Mouse (Mus musculus): Measurements from ENCODE around the gene Hs2st1.

Hs2st1 gene

DNA sequence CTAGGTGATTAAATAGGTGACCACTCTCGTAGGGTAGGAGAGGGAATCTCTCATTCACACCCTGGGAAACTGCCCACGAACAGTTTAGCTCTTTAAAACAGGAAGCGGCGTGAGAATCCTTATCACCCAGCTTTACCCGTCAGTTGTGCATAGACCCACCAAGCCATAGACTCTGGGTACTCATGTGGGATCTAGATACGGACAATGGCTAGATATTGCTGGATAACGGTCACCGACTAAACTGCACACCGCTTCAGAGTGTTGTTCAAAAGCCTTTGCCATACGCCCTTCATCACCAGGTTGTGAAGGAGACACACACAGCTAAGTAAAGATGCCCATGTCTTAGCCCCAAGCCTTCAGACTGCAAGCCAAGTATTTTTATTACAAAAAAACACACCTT, 185.3 kb downstream of the Hs2st1 start:
- DNase-seq (ENCODE audit: low spot score), result no peak

DNA sequence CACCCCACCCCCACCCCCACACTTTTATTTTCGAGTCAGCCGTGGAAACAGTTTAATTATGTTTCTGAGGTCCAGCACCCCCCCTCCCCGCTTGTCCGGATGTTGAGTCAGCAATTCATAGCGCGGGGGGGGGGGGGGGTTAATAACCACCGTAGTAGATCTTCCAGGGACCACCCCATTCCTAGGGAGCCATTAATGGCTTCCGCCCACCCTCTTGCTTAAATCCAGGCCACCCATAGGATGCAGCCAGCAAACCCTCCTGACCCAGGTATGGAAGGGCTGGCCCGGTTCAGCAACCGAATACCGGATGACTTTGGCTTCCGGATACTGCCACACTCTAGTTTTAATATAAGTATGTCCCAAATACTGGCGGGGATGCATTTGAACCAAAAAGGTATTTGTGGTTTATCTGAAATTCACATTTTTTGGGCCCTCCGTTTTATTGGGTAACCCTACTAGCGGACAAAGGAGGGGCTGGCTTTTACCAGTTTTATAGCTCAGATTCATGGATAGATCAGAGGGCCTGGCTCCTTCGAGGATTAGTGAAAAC, 188.5 kb downstream of the Hs2st1 start:
- no peak for DNase-seq (ENCODE audit: low spot score)

DNA sequence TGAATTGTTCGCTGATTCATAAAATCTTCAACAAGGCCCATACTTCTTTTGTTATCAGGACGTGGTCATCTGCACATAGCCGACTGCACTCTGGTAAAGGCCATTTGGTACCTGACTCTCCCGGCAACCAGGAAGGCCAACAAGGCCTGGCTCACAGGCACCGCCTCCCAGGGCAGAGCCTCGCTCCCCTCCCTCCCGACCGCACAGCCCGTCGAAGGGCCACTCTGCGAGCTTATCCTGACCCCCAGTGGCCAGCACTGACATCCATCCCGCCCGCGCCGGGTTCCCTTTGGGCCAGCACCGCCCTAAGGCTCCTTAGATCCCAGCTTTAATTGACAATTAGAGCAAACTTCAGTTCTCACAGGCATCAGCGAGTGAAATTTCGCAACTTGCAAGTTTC, 189.1 kb downstream of the Hs2st1 start:
- no peak for DNase-seq (ENCODE audit: low spot score)

DNA sequence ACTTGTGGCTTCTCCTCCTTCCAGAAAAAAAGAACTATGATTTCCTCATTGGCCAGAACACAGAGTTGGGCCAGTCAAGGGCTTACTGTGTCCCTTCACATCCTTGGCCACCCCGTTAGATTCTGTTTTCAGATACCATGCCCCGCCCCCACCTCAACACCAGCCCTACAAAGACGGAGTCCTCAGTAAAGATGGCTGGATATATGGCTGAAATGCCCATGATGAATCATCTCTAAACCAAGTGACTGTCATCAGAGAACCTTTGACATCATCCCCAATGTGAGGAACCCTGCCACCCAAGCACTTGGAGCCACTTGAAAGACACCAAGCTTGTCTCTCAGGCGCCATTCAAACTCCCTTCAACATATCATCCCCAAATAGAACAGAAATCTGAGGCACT, 190.2 kb downstream of the Hs2st1 start:
- no peak for DNase-seq (ENCODE audit: low spot score)
